Mouse (Mus musculus) retina, postnatal 7 days (tissue): ENCODE results near the gene Gm20877.
"Not testable (repeated sequence)": the region's sequence is repeated elsewhere in the genome, so short reads cannot be mapped to it uniquely, and the experiment has no call there.

Experiments used
- DNase-seq: peaks from one replicate; pipeline ENCODE4 v3.0.0-alpha.2; 2012; ENCODE audit warnings: low read depth, low spot score

Gene Gm20877

GRCm38 (mm10) chrY:17093573-17093972 lies at the start of gene Gm20877:
Gene Gm20877, plus strand, starts transcription at chrY:17093873.
- not testable (repeated sequence) for DNase-seq
